Mouse (Mus musculus) erythroid progenitor cell, adult 5-6 weeks (primary cell): ENCODE measurements around the gene Uhrf1bp1. TPM values are rescaled to one million over a fixed set of nuclear protein-coding genes. Genes with fewer than 3 reads are reported as not detected.

Experiments
- ATAC-seq: replicated peaks from 2 replicates; pipeline ENCODE4 v1.8.0; 2016; ENCODE audit warnings: moderate number of reproducible peaks, mild to moderate bottlenecking, moderate TSS enrichment, inconsistent platforms; ENCODE audit not compliant: poor library complexity, low FRiP score, severe bottlenecking
- total RNA-seq, 2 experiments: library from RNA; stranded (forward) in 1 of 2; stranded (reverse) in 1 of 2; fragments of 150-400 nt in 1 of 2; fragments of 186-747, 209-891 nt in 1 of 2; gene quantifications; 2 replicates each; pipeline versions ENCODE4 v1.2.3 to v1.2.4; 2015 to 2017; ENCODE audit warnings: low replicate concordance in 2 of 2

Gene Uhrf1bp1
- total RNA-seq (2015; ENCODE audit: low replicate concordance): 2.9 and 11.2 TPM in 2 replicates
- 4.2 and 6.0 TPM in 2 replicates for total RNA-seq (2017; ENCODE audit: low replicate concordance)

GRCm38 (mm10) chr17:27856265-27856797 lies at the start of gene Uhrf1bp1:
Uhrf1bp1 (plus strand) TSS chr17:27856441.
- peak; percentile 82 for ATAC-seq

GRCm38 (mm10) chr17:27807542-27808078 lies 48.6 kb upstream of the Uhrf1bp1 start:
- no peak for ATAC-seq

- no peak for ATAC-seq
Observed at GRCm38 (mm10) chr17:27810569-27811331, 45.5 kb upstream of the Uhrf1bp1 start.

- no peak for ATAC-seq
Observed at GRCm38 (mm10) chr17:27811980-27812379, 44.3 kb upstream of the Uhrf1bp1 start.

- ATAC-seq: no peak
Observed at GRCm38 (mm10) chr17:27814606-27815005, 41.6 kb upstream of the Uhrf1bp1 start.

GRCm38 (mm10) chr17:27819011-27819410 lies 37.2 kb upstream of the Uhrf1bp1 start:
- no peak for ATAC-seq

GRCm38 (mm10) chr17:27819521-27819970 lies 36.7 kb upstream of the Uhrf1bp1 start:
- ATAC-seq: peak; percentile 32; the same call in 1 of the 2 replicates

GRCm38 (mm10) chr17:27819971-27820567 lies 36.2 kb upstream of the Uhrf1bp1 start:
- peak; percentile 11 for ATAC-seq

- peak; percentile 83 for ATAC-seq
Observed at GRCm38 (mm10) chr17:27820568-27821406, 35.5 kb upstream of the Uhrf1bp1 start, which contains the start of gene D17Wsu92e. D17Wsu92e (minus strand) TSS chr17:27820648.

- peak; percentile 60 for ATAC-seq
Observed at GRCm38 (mm10) chr17:27821407-27822338, 34.6 kb upstream of the Uhrf1bp1 start.

GRCm38 (mm10) chr17:27823142-27823905 lies 32.9 kb upstream of the Uhrf1bp1 start:
- ATAC-seq: no peak

GRCm38 (mm10) chr17:27824941-27825340 lies 31.3 kb upstream of the Uhrf1bp1 start:
- no peak for ATAC-seq

GRCm38 (mm10) chr17:27825539-27825938 lies 30.7 kb upstream of the Uhrf1bp1 start:
- no peak for ATAC-seq

GRCm38 (mm10) chr17:27825984-27826905 lies 30.0 kb upstream of the Uhrf1bp1 start:
- ATAC-seq: peak; percentile 75

- no peak for ATAC-seq
Observed at GRCm38 (mm10) chr17:27826908-27827383, 29.3 kb upstream of the Uhrf1bp1 start.

- ATAC-seq: no peak
Observed at GRCm38 (mm10) chr17:27827511-27827910, 28.7 kb upstream of the Uhrf1bp1 start.

GRCm38 (mm10) chr17:27830411-27830810 lies 25.8 kb upstream of the Uhrf1bp1 start:
- ATAC-seq: no peak
